Mouse (Mus musculus): ENCODE measurements around the gene Bsg.
"Not testable (repeated sequence)": the region's sequence is repeated elsewhere in the genome, so short reads cannot be mapped to it uniquely, and the experiment has no call there.

Gene Bsg

GRCm38 (mm10) chr10:79736706-79737105 is 32.4 kb downstream of the Bsg start:
- DNase-seq, result no peak

DNA sequence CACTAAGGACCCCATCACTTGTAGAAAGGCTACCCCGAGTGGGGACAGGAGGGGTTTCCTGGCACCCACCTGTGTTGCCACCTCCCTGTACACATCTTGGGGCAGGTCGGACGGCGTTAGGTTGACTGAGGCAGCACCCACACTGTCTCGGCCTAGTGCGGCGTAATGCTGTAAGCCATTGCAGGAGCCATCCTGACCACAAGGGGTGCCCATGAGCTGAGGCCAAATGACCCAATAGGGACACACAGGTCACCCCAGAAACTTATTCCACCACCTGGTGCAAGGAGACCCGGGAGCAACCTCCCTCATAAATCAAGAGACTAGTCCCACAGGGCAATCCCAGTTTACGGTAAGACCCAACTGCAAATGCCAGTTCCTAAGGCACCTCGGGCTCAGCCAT is 34.0 kb downstream of the Bsg start:
- peak; percentile 50 for DNase-seq

- no peak for DNase-seq
Measured at GRCm38 (mm10) chr10:79739234-79739633, 34.9 kb downstream of the Bsg start.

GRCm38 (mm10) chr10:79740863-79741262 is 36.6 kb downstream of the Bsg start:
- DNase-seq, result peak; percentile 71

DNA sequence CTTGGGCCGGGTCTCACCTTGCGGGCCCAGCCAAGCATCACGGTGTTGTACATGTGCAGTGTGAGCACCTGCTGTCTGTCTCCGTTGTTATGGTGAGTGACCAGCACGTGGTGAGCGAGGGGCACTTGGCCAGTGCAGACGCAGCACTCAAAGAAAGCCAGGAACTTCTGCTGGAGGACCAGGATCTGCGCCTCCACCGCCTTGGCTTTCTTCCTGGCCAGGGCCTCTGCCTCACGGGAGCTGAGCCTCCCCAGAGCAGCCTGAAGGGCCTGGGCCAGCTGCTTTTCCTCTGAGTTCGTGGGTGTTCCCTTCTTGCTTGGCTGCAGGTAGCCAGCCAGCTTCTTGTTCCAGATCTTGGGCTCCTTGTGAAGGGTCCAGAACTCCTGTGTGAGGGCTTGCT is 38.9 kb downstream of the Bsg start:
- no peak for DNase-seq

DNA sequence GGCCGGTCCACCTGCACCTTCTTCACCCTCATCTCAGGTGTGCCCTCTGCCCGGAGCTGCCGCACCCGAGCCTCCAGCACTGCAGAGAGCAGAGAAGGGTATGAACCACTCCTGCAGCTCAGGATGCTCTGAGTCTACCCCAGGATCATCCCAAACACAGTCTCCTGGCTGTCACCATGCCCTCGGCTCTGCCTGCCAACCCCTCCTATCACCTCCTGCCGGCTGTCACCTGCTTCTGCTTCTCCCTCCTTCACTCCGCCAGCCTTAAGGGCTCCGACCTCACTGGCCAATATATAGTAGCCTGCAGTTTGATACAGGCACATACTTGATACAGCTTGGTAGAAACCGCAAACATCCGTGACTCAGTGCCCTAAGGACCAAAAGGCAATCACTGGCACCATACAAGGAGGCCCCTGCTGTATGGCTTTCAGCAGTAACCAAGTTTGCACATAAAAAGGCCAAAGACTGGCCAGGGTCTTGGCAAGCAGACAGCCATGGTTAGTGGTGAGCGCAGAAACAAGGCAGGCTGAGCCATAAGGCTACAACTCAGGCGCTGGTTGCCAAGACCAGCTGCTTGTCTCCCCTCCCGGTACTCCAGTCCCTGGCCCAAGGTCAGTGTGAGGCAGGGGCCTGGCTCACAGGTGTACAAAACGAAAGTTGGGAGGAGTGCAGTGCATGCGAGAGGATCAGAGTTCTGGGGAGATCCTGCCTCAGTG is 39.5 kb downstream of the Bsg start:
- DNase-seq, result no peak

DNA sequence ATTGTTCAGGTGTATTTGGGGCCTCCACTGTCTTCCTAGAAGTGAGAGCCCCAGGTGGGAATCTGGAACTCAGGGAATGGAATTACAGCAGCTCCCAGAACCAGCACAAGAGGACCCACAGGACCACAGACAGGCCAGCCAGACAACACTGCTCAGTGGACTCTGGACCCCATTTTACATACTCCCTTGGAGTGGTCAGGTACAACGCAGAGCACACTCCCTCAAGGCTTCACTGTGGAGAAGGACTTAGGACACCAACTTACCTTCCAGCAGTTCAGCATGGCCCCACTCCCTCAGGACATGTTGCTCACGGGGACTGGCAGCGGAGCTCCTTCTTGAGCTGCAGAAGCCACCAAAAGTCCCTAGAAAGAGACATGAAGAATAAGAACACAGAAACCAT is 41.1 kb downstream of the Bsg start:
- no peak for DNase-seq

DNA sequence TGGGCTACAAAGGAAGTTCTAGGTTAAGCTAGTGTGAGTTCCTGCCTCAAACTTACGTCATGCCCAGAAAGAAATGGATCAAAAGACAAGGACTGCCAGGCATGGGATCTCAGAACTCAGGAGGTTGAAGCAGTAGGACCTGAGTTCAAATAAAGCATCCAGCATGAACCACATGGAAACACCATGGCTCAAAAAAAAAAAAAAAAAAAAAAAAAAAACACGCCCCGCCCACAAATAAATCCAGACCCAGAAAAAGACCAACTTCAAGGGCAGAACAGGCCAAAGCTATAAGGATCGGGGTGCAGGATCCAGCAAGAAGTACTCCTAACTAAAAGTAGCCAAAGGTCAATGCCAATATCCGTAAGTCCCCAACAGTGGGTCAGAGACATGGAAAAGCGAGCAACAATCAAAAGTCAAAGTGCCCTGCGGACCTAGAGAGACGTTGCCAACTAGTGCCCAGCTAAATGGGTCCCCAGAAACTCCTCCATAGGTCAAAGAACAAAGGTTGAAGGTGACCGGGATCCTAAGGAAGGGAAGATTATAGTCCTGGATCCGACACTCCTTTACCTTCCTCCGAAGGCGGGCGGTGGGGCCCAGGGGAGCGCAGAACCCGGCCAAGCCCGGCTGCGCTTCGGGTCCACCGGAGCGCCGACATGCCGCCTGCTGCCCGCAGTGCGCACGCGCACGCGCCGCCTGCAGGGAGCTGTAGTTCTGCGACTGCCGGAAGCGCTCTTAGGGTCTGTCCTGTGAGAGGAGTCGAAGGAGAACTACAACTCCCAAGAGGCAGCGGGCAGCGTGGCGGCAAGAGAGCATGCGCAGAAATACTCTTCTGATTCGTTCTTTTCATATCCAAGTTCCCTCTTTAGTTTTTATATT is 41.8 kb downstream of the Bsg start, which contains the start of gene Polrmt:
Gene Polrmt, minus strand, starts transcription at position 684 of the 876 bp plus-strand sequence.
- peak; percentile 98 for DNase-seq

DNA sequence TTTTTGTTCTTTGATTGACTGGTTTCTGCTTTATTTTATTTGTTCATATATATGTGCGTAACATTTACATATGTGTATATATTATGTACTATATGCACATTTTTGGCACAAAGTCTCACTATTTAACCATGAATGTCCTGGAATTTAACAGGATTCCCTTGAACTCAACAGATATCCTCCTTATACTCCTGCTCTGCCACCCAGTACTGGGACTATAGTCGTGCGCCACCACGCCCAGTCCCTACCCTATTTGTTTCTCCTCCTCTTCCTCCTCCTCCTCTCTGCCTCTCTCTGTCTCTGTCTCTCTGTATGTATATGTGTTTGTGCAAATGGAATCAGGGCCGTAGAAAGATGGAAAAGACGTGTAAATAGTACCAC is 42.5 kb downstream of the Bsg start:
- no peak for DNase-seq

GRCm38 (mm10) chr10:79748496-79748895 is 44.2 kb downstream of the Bsg start:
- DNase-seq, result no peak

- peak; percentile 85 for DNase-seq
Measured at GRCm38 (mm10) chr10:79754856-79755516, 50.7 kb downstream of the Bsg start, which contains the start of gene Fgf22. Gene Fgf22, plus strand, starts transcription at chr10:79755076.

GRCm38 (mm10) chr10:79755854-79756253 is 51.6 kb downstream of the Bsg start:
- no peak for DNase-seq

DNA sequence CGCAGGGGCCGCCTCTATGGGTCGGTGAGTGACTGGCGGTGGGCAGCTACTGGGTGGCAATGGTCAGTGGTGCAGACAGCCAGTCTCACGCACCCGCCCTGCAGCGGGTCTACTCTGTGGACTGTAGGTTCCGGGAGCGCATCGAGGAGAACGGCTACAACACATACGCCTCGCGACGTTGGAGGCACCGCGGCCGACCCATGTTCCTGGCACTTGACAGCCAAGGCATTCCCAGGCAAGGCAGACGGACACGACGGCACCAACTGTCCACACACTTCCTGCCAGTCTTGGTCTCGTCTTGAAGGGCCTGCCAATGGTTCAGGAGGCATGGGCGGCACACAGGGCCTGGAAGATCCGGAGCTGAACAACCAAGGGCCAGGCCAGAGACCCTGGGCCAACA is 52.4 kb downstream of the Bsg start:
- DNase-seq, result no peak

DNA sequence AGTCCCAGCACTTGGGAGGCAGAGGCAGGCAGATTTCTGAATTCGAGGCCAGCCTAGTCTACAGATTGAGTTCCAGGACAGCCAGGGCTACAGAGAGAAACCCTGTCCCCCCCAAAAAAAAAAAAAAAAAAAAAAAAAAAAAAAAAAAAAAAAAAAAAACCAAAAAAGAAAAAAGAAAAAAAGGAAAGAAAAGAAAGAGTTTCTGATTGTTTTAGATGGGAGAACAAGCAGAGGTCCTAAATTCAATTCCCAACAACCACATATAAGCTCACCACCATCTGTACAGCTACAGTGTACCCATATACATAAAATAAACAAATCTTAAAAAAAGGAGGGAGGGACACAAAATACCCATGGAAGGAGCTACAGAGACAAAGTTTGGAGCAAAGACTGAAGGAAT is 55.4 kb downstream of the Bsg start:
- not testable (repeated sequence) for DNase-seq

DNA sequence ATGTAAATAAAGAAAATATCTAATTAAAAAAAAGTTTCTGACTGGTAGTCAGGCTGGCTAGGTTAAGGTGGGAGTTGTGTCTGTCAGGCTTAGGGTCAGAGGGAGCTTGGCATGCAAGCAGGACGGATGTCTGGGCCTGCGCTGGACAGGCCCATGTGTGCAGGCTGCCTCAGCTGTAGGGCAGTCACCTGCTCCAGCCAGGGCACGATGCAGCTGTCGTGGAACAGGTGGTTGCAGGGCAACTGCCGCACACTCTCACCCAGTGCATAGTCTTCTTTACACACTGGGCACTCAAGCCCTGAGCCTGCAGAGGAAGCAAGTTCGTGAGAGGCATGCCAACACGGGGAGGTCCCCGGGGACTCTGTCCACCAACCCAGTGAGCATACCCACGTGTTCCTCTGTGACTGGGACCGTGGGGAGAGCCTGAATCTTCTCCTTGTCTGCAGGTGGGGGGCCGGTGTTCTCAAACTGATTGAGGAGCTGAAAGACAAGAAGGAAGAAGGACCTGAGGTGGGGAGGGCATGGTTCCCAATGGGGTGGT is 56.4 kb downstream of the Bsg start:
- no peak for DNase-seq

All from retina, postnatal 1 day (tissue).